Mouse (Mus musculus) heart, postnatal 4 days (tissue): ENCODE data around the gene Kalrn. TPM values are rescaled to one million over a fixed set of nuclear protein-coding genes. Genes with fewer than 3 reads are reported as not detected.

Source experiments
- DNase-seq: peaks from one replicate; pipeline ENCODE4 v3.0.0; 2021
- total RNA-seq, 2 experiments: library from RNA; stranded (reverse); gene quantifications; 2 replicates each; pipeline ENCODE4 v1.2.3; 2021

Gene Kalrn
- total RNA-seq, 2 experiments from 2014 or later = 41.1 to 41.7 TPM

DNA sequence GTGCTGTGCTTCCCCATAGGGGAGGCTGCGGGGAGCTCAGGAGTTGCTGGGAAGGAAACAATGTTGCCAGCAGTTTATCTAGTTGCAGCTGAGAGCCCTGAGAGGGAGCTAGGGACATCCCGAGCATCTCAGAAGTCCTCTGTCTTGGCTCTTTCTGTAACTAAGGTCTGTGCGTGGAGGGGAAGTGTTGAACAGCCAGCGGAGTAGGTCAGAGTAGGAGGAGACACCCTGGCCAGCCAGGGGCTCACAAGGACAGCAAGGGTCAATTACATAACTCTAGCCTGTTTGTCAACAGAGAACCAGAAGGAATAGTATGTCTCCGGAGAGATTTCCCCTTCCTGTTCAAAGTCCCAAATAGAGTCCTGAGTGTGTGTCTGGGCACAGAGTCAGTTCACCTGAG, 641.2 kb downstream of the Kalrn start:
- no peak for DNase-seq

DNA sequence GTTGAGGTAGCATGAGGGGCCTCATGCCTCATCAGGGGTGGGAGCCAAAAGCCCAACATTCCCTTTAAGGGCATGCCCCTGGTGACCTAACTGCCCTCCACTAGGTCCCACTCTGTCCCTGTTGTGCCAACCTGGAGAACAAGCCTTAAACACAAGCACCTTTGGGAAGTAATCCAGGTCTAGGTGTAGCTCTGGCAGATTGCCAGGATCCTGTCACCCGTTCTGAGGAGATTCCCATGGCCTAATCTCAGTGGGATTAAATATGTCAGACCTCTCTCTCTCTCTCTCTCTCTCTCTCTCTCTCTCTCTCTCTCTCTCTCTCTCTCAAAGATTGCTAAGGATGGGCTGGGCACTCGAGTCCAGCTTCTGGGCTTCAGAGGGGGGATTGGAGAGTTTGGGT, 641.6 kb downstream of the Kalrn start:
- no peak for DNase-seq

DNA sequence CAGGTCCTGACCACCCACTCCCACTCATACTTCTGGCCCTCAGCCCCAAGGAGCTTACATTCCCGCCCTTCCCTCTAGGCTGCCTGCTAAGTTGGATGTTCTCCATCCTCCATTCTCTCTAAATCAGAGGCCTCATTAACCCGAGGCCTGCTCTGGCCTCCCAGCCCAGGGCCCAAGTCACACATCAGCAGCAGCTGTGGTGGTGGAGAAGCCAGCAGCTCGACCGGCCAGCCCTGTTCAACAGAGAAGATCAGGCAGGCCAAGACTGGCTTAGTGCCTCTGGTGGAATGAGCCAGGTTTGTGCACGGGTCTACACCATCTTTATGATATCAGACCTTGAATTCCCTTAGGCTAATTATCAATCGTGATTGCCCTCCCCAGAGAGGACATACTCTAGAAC, 642.5 kb downstream of the Kalrn start:
- peak; percentile 57 for DNase-seq

DNA sequence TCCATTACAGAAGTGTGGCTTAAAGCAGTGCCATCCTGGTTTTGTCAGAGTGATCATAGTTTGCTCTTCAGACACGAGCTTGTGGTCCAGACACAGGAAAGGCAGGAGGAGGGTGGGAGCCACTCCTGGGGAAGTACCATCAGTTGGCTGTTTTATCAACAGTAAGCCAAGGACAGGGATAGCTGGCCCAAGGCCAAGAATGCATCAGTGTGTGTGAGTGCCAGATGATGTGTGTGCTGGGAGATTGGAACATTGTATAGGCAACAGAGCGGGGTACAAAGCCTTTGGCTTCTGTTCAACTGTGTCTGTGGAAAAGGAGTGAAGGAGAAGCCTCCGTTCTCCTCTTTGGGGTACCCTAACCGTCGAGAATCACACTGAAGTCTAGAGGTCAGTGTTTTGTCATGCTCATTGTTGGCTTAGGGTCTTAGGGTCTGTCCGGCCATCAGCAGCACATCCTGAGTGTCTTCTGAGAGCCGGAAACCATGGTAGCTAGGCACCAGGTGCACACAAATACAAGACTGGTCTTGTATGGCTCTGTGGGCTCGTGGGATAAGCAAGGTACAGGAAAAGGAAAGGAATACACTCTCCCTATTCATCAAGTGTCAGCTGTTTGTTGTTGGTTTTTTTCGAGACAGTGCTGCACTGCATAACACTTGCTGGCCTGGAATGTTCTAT, 644.4 kb downstream of the Kalrn start:
- peak; percentile 68 for DNase-seq

DNA sequence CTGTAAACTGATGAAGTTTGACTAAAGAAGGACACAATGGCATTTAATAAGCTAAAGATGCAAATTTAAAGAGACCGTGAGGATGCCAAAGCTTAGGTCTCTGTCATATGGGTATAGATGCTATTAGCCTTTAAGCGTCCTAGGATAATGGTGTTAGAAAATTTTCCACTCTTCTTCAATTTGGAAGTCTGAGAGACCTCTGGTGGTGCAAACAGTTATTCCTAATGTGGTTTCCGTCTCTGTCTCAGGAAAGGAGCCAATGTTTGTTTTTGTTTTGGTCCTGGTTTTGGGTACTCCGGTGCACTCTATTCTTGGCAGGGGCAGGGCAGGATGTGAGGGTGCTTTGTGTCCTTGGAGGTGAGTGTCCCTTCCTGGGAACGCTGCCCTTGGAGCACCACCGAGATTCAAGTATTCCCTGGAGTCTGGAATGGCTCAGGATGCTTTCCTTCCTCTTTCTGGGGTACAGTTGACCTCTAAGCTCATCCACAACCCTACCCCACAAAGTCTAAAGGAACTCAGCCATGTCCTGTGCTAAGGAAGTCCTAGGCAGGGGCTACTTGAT, 646.0 kb downstream of the Kalrn start:
- DNase-seq = no peak

DNA sequence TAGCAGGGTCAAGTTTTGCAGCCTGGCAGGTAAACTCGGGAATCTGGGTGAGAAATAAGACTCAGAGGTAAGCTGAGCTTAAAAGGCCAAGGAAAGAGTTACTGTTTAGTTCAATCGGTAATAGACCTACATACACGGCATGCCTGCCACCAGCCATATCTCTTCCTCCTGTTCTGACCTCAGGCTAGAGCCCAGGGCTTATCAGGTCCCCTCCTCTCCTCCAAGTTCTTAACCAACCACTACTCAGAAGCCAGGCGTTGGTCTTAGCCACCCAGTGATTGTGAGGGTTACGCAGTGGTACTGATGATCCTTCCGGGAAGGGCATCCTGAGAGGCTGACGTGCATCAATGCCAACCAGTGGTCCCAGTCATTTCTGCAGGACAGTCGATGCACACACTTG, 649.6 kb downstream of the Kalrn start:
- DNase-seq = no peak

DNA sequence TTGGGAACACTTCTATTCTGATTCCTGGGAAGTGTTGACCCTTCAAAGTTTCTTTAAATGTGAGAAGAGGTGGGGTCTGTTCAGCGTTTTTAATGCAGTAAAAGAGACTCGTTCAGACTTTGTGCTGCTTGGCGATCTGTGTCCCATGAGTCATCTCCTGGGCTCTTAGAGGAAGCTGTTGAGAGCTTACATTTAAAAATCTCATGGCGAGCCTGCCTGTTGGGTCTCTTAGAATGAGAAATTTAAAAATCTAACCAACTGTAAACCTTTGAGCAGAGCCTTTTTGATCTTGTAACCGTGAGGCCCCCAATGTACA, 650.4 kb downstream of the Kalrn start:
- no peak for DNase-seq

DNA sequence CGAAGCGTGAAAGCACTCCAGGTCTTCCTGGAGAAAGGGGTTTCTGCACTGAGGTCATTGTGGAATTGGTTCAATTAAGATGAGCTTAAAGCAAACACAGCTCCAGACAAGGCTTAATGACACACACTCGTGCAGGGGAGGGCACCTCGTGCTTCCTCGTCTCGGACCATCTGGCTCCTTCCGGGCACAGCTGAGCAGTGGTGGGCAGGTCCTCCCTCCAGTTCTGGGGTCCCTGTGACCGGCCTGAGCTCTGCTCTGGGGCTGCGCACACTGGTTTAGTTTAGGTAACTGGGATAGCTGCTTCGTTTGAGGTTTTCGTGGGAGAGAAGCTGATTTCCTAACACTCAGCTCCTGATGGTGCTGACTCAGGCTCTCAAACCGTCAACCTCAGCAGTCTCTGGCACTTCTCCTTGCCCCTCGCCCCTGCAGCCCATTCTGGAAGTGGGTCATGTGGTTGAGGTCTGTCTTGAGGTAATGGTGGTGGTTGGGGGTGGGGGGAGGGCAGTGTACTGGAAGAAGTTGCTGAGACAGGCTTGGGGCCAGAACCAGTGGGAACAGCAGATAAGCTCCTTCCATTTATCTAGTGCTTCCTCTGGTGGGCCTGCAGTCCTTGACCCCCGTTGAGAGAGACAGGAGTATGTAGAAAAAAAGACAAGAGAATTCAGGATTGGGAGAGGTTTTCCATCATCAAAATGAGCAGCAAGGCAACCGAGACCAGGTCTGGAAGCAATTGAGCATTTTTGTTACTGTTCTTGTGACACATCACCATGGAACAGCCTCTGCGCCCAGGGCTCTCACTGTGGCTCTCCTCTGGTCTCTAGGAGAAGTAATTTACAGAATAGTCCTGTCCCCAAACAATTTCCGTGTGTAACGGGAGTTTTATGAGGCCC, 651.0 kb downstream of the Kalrn start:
- DNase-seq = no peak

DNA sequence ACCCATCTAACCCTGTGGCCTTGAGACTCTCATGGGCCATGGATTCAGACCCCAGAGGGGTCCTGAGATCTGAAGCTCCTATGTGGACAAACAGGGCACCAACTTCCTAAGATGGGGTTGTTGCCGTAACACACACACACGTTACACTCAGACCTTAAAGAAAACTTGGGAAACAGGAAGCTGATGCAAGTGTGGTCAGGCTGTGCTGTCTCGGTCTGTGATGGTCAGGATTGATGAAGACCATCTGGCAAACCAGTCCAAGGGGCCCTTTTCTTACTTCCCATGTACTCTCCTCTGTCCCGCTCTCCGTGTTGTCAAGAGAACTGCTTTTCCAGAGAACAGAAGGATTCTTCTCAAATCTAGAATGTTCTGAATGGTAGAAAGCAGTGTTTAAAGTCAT, 651.8 kb downstream of the Kalrn start:
- no peak for DNase-seq

Other genes with a start within 250 kb of the Kalrn start
- gene Ropn1, start 76.4 kb upstream of the Kalrn start, total RNA-seq = under 1 TPM; 0.95 to 0.99 TPM
- 1 to 10 TPM; 8.0 to 8.5 TPM for gene Ccdc14, start 117.1 kb upstream of the Kalrn start, total RNA-seq
- 10 to 100 TPM; 32.0 to 34.4 TPM for gene Mylk, start 171.7 kb upstream of the Kalrn start, total RNA-seq